Mouse (Mus musculus) B cell, adult 62 days (primary cell): ENCODE data around the gene Strn. TPM values are rescaled to one million over a fixed set of nuclear protein-coding genes. Genes with fewer than 3 reads are reported as not detected.

ENCODE experiments used
- total RNA-seq: library from RNA; stranded (reverse); gene quantifications from 4 replicates; pipeline ENCODE4 v1.2.4, GENCODE M21; 2023

Gene Strn
- total RNA-seq, result 27.8 to 33.9 TPM (median 31.3 TPM) in 4 replicates

GRCm38 (mm10) chr17:78737096-78737495 lies at the start of gene Strn:
Gene Strn (minus strand): TSS chr17:78737196.

Other genes starting within 250 kb of the Strn start
- not detected in 4 replicates for gene Vit, start 229.1 kb downstream of the Strn start, total RNA-seq
- gene Heatr5b, start 98.2 kb upstream of the Strn start, total RNA-seq, result 32.0 to 32.5 TPM (median 32.2 TPM) in 4 replicates
- 25.7 to 40.6 TPM (median 34.8 TPM) in 4 replicates for gene Gpatch11, start 98.4 kb upstream of the Strn start, total RNA-seq
- 30.0 to 34.8 TPM (median 33.6 TPM) in 4 replicates for gene Eif2ak2, start 145.4 kb upstream of the Strn start, total RNA-seq
- not detected in 4 replicates for gene Sult6b1, start 169.8 kb upstream of the Strn start, total RNA-seq
- gene Cebpzos, start 179.3 kb upstream of the Strn start, total RNA-seq, result 8.2 to 13.0 TPM (median 10.2 TPM) in 4 replicates
- gene Cebpz, start 199.9 kb upstream of the Strn start, total RNA-seq, result 109 to 119 TPM (median 114 TPM) in 4 replicates
- 16.1 to 24.2 TPM (median 20.0 TPM) in 4 replicates for gene Ndufaf7, start 199.9 kb upstream of the Strn start, total RNA-seq